Mouse (Mus musculus): ENCODE results near the gene Gramd4.

DNA sequence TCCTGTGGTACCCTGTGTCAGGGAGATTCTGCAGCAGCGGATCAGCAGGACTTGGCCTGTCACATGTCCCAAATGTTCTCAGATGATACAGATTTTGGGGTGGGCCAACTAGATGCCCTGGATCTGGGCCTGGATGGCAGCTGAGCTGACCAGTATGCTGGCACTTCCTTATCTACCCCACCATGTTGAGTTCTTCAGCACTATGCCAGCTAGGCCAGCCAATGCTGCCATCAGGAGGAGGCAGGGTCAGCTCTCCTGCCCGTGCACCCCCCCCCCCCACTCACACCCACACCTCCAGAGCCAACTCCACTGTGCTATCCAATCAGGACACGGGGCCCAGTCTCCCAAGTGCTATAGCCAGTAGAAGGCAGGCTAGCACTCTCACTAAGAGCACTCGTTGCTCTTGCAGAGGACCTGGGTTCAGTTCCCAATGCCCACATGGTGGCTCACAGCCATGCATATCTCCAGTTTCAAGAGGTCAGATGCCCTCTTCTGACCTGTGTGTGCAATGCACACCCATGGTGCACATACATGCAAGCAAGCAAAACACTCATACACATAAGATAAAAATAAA, 7.2 kb upstream of the Gramd4 start:
- TF ChIP-seq POLR2AphosphoS2 (IDR thresholded peaks at IDR 0.05; ENCODE audit: insufficient read length, low read depth) = no peak
- TF ChIP-seq MAX (IDR thresholded peaks at IDR 0.05; ENCODE audit: low read depth) = no peak
- TF ChIP-seq SRF (IDR thresholded peaks at IDR 0.05; ENCODE audit: control insufficient read depth, insufficient read length, low read depth) = no peak
- no peak for TF ChIP-seq REST (IDR thresholded peaks at IDR 0.05; ENCODE audit: insufficient read depth, insufficient read length)
- no peak for TF ChIP-seq TCF3 (IDR thresholded peaks at IDR 0.05; ENCODE audit: insufficient read length, low read depth)
- no peak for TF ChIP-seq POLR2A (IDR thresholded peaks at IDR 0.05; ENCODE audit: insufficient read length, low read depth)
- no peak for TF ChIP-seq MYOD1 (IDR thresholded peaks at IDR 0.05; ENCODE audit: control insufficient read depth in 1 of 3, insufficient read length in 2 of 3, low read depth in 2 of 3)
- TF ChIP-seq TCF12 (IDR thresholded peaks at IDR 0.05; ENCODE audit: insufficient read depth, poor library complexity, severe bottlenecking) = no peak
- TF ChIP-seq MYOG (IDR thresholded peaks at IDR 0.05; ENCODE audit: control insufficient read depth in 1 of 3, insufficient read depth in 1 of 3, insufficient read length in 2 of 3, low read depth in 2 of 3) = no peak
- no peak for TF ChIP-seq E2F4 (IDR thresholded peaks at IDR 0.05; ENCODE audit: insufficient read depth)
- TF ChIP-seq USF1 (IDR thresholded peaks at IDR 0.05; ENCODE audit: low read depth) = no peak

All from myocyte (in vitro differentiated cells).